Mouse (Mus musculus): ENCODE measurements around the gene Ttll4. TPM values are rescaled to one million over a fixed set of nuclear protein-coding genes. Genes with fewer than 3 reads are reported as not detected.

Gene Ttll4
- polyA plus RNA-seq, 1 experiment from 2014 or later, result 7.1 TPM

DNA sequence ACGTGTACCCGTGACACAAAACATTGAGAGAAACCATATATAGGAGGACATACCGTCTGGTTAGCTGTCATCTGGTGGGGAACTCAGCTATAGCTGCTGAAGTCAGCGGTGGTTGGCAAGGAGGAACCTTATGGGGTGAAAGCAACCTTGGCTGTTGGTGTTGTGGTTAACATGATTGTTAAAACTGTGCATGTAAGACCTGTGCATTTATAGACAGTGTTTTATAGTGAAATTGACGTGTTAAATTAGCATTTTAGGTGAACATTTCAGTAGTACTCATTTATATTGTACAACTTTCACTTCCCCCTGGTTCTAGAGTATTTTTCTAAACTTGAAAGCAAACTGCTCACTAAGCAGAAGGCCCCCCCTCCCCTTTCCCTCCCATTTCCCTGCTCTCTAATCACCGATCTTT lies 40.6 kb downstream of the Ttll4 start:
- Histone ChIP-seq H3K36me3 (ENCODE audit: control insufficient read depth, insufficient read depth, low read length) (peaks cover 3% of the 10 kb centered on the region; the same call in 1 of the 2 replicates), H3K27me3 (replicated peaks; ENCODE audit: control insufficient read depth, insufficient read depth, low read length) (no peaks in the 10 kb centered on the region), H3K4me2 (ENCODE audit: low read depth, low read length) (no peak overlapping the region), H3K4me3 (ENCODE audit: low read length) (no peak overlapping the region), H3K27ac (ENCODE audit: low read length) (no peak overlapping the region), H3K9ac (ENCODE audit: low read depth, low read length) (no peak overlapping the region), H3K9me3 (ENCODE audit: control insufficient read depth, low read length) (no peaks in the 10 kb centered on the region), H3K4me1 (ENCODE audit: control insufficient read depth, insufficient read depth, low read length) (no peaks in the 10 kb centered on the region)
- 88% methylated on average over 6 of the region's 6 CpGs for WGBS
- ATAC-seq, result no peak

DNA sequence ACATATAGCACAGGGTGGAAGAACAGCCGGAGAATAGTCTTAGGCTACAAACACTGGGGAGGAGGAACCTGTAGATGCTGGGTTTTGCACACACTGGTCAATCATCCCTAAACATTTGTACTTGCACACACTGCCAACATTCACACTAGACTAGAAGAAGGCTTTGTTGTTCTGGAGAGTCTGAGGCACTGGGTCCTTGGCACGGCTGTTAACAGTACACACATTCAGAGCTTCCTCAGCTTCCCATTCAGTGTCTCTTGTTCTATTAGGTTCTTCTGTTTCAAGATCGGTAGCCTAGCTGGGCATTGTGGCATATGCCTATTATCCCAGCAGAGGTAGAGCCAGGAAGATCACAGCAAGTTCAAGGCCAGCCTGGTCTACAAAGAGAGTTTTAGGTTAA lies 42.6 kb downstream of the Ttll4 start:
- H3K27ac ChIP-seq (ENCODE audit: low read length), result no peak overlapping the region
- H3K9ac ChIP-seq (ENCODE audit: low read depth, low read length), result no peak overlapping the region
- no peaks in the 10 kb centered on the region for H3K36me3 ChIP-seq (ENCODE audit: control insufficient read depth, insufficient read depth, low read length)
- no peaks in the 10 kb centered on the region for H3K4me1 ChIP-seq (ENCODE audit: control insufficient read depth, insufficient read depth, low read length)
- no peak for ATAC-seq
- no peaks in the 10 kb centered on the region for H3K27me3 ChIP-seq (replicated peaks; ENCODE audit: control insufficient read depth, insufficient read depth, low read length)
- H3K4me3 ChIP-seq (ENCODE audit: low read length), result no peak overlapping the region
- 85% methylated on average over 3 of the region's 3 CpGs for WGBS
- no peak overlapping the region for H3K4me2 ChIP-seq (ENCODE audit: low read depth, low read length)
- no peaks in the 10 kb centered on the region for H3K9me3 ChIP-seq (ENCODE audit: control insufficient read depth, low read length)

DNA sequence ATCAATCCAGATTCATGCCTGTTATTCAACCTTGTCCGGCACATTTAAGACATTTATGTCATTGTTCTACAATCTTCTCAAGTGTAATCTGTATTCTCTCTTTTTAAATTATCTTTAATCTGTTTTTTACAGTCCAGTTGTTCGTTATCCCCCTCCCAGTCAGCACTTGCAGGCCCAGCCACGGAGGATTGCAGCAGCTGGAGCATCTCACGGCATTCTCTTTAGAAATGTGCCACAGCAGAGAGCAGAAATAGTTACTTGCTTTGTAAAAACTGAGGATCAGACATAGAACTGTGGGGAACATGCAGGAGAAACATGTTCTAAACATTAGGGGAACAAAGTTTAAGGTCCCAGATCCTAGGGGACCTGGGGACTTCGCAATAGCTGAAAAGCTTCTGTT lies 43.5 kb downstream of the Ttll4 start:
- ATAC-seq, result no peak
- WGBS, result 48% methylated on average over 5 of the region's 5 CpGs

DNA sequence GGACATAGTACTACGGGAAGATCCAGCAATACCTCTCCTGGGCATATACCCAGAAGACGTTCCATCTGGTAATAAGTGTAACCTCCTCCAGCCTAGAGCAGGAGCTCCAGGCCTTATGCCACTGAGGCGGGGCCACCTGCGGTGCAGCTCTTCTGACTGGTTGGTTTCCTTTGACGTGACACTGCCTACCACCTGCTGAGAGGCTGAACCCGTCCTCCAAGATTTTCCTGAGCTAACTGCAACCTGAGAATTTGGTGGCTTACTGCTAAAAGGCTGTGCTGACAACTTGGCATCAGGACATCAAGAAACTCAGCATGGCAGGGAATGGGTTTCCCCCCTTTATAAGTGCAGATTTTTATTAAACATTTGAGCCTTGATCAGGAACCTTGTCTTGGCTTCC lies 48.0 kb downstream of the Ttll4 start:
- no peak for ATAC-seq
- peaks cover 9% of the 10 kb centered on the region for H3K4me1 ChIP-seq (ENCODE audit: control insufficient read depth, insufficient read depth, low read length)
- H3K9me3 ChIP-seq (ENCODE audit: control insufficient read depth, low read length), result no peaks in the 10 kb centered on the region
- no peaks in the 10 kb centered on the region for H3K36me3 ChIP-seq (ENCODE audit: control insufficient read depth, insufficient read depth, low read length)
- no peak overlapping the region for H3K9ac ChIP-seq (ENCODE audit: low read depth, low read length)
- H3K27ac ChIP-seq (ENCODE audit: low read length), result no peak overlapping the region
- 41% methylated on average over 6 of the region's 6 CpGs for WGBS
- no peak overlapping the region for H3K4me3 ChIP-seq (ENCODE audit: low read length)
- H3K27me3 ChIP-seq (replicated peaks; ENCODE audit: control insufficient read depth, insufficient read depth, low read length), result no peaks in the 10 kb centered on the region
- no peak overlapping the region for H3K4me2 ChIP-seq (ENCODE audit: low read depth, low read length)

More for the DNA sequence above, 43.5 kb downstream of the Ttll4 start:
- Histone ChIP-seq H3K4me2 (ENCODE audit: low read depth, low read length) (no peak overlapping the region), H3K9me3 (ENCODE audit: control insufficient read depth, low read length) (no peaks in the 10 kb centered on the region), H3K9ac (ENCODE audit: low read depth, low read length) (no peak overlapping the region), H3K36me3 (ENCODE audit: control insufficient read depth, insufficient read depth, low read length) (no peaks in the 10 kb centered on the region), H3K4me1 (ENCODE audit: control insufficient read depth, insufficient read depth, low read length) (no peaks in the 10 kb centered on the region), H3K27me3 (replicated peaks; ENCODE audit: control insufficient read depth, insufficient read depth, low read length) (no peaks in the 10 kb centered on the region), H3K27ac (ENCODE audit: low read length) (peak overlapping the region; percentile 18; the same call in 1 of the 2 replicates), H3K4me3 (ENCODE audit: low read length) (no peak overlapping the region)

DNA sequence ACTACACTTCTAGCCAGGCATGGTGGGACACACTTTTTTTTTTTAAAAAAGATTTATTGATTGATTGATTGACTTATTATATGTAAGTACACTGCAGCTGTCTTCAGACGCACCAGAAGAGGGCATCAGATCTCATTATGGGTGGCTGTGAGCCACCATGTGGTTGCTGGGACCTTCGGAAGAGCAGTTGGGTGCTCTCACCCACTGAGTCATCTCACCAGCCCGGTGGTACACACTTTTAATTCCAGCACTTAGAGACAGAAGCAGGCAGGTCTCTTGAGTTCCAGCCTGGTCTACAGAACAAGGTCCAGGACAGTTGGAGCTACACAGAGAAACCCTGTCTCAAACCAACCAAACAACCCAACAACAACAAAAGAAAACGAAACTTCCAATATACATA lies 50.5 kb downstream of the Ttll4 start:
- Histone ChIP-seq H3K4me2 (ENCODE audit: low read depth, low read length) (no peak overlapping the region), H3K27me3 (replicated peaks; ENCODE audit: control insufficient read depth, insufficient read depth, low read length) (no peaks in the 10 kb centered on the region), H3K27ac (ENCODE audit: low read length) (no peak overlapping the region), H3K9me3 (ENCODE audit: control insufficient read depth, low read length) (no peaks in the 10 kb centered on the region), H3K36me3 (ENCODE audit: control insufficient read depth, insufficient read depth, low read length) (no peaks in the 10 kb centered on the region), H3K4me1 (ENCODE audit: control insufficient read depth, insufficient read depth, low read length) (peaks cover 9% of the 10 kb centered on the region), H3K9ac (ENCODE audit: low read depth, low read length) (no peak overlapping the region), H3K4me3 (ENCODE audit: low read length) (no peak overlapping the region)
- 75% methylated on average over 4 of the region's 4 CpGs for WGBS
- ATAC-seq, result no peak

DNA sequence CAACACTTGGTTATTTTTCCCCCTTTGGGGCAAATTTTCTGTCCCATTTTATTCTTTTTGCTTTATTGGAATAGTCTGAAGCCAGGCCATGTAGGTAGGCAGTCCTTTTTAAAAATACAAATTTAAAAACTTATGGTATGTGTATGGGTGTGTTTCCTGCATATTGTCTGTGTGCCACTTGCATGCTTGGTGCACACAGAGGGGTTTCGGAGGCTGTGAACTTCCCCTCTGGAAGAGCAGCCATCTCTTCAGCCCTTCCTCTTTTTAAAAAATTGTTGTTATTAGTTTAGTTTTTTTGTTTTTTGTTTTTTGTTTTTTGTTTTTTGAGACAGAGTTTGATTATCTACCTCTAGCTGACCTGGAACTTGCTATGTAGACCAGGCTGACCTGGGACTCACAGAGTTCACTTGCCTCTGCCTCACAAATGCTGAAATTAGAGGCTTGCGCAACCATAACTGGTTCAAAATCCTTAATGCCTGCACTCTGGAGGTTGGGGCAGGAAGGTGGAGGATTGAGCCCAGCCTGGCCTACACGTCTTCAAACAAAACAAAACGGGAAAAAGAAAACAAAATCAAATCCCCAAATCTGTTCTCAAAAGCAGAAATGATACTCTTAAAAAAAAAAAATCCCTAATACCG lies 51.0 kb downstream of the Ttll4 start:
- Histone ChIP-seq H3K9ac (ENCODE audit: low read depth, low read length) (peak overlapping the region; percentile 80), H3K4me1 (ENCODE audit: control insufficient read depth, insufficient read depth, low read length) (peaks cover 9% of the 10 kb centered on the region), H3K9me3 (ENCODE audit: control insufficient read depth, low read length) (no peaks in the 10 kb centered on the region), H3K27me3 (replicated peaks; ENCODE audit: control insufficient read depth, insufficient read depth, low read length) (no peaks in the 10 kb centered on the region), H3K27ac (ENCODE audit: low read length) (peak overlapping the region; percentile 36; the same call in 1 of the 2 replicates), H3K4me2 (ENCODE audit: low read depth, low read length) (peak overlapping the region; percentile 99), H3K36me3 (ENCODE audit: control insufficient read depth, insufficient read depth, low read length) (no peaks in the 10 kb centered on the region), H3K4me3 (ENCODE audit: low read length) (peak overlapping the region; percentile 65)
- 41% methylated on average over 5 of the region's 5 CpGs for WGBS
- peak; percentile 57 for ATAC-seq

DNA sequence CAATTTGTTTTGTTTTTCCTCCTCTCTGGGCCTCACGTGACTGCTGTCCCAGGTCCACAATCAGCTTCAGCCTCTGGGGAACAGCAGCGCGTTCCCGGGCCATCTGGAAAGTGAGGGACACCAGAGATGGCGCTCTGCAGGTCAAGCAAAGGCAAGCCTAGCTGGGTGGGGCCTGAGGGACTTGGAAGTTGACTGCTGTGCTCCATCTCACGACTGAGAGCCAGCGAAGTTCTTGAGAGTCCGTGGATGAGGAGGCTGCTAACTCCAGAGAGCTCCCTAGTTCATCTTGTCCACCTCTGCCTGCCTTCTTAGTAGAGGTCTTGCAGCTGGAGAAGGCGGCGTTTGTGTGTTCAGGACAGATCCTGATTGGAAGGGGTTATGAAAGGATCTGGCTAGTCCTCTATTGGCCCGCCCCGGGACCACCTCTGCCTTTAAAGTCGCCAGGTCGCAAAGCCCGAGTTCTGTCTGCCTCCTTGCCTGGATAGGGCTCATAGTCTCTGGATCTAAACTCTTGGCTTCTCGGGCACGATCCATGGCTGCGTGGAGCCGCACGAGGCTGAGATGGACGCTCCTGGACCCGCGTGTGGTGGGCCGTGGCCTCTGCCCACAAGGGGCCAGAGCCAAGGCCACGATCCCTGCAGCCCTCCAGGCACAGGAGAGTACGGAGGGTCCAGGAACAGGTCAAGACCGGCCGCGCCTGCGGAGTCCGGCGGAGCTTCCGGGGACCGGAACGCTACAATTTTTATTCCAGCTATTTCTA lies 51.7 kb downstream of the Ttll4 start, which contains the start of gene Cyp27a1:
Gene Cyp27a1 (plus strand): TSS at position 476 of the 760 bp plus-strand sequence.
- H3K4me3 ChIP-seq (ENCODE audit: low read length), result peak within 1 kb of the TSS; percentile 65
- peaks cover 9% of the 10 kb centered on the region for H3K4me1 ChIP-seq (ENCODE audit: control insufficient read depth, insufficient read depth, low read length)
- no peaks in the 10 kb centered on the region for H3K27me3 ChIP-seq (replicated peaks; ENCODE audit: control insufficient read depth, insufficient read depth, low read length)
- no peaks in the 10 kb centered on the region for H3K36me3 ChIP-seq (ENCODE audit: control insufficient read depth, insufficient read depth, low read length)
- peak within 1 kb of the TSS; percentile 99 for H3K4me2 ChIP-seq (ENCODE audit: low read depth, low read length)
- peak within 1 kb of the TSS; percentile 80 for H3K9ac ChIP-seq (ENCODE audit: low read depth, low read length)
- H3K27ac ChIP-seq (ENCODE audit: low read length), result peak within 1 kb of the TSS; percentile 36; the same call in 1 of the 2 replicates
- WGBS, result 2% methylated on average over 35 of the region's 35 CpGs
- H3K9me3 ChIP-seq (ENCODE audit: control insufficient read depth, low read length), result no peaks in the 10 kb centered on the region
- peak; percentile 78 for ATAC-seq

DNA sequence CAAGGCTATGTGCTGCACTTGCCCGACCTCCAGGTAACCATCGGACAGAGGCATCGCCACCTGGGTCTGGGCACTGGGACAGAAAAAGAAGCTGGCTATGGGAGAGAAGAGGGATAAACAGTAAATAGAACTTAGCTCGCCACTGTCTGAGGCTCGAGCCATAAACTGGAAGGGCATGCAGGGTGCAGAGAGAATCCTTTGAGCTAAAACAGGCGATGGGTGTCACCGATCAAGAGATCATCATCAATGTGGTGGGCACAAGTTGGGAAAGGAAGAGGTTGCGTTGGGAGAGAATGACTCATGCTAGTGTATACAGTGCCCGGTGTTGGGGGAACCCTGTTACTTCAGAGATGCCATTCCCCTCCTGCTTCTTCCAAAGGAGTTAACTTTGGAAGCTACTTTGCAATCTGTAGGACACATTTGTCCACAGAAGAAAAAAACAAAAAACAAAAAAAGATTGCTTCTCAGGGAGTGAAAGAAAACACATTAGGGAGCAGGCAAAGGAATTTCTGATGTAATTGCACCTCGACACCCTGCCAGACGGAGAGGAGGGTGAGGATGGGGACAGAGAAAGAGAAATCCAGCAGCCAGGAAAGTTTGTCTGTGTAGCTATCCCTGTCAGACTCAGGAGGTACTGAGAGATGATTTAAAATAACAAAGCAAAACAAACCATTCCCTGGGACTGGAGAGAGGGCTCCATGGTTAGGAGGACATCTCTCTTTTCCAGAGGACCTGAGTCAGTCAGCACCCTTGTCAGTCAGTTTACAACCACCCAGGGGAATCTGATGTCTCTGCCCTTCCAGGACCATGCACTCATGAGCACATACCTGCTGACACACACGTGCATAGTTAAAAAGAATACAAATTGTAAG lies 52.5 kb downstream of the Ttll4 start:
- H3K9me3 ChIP-seq (ENCODE audit: control insufficient read depth, low read length), result no peaks in the 10 kb centered on the region
- WGBS, result 23% methylated on average over 12 of the region's 12 CpGs
- H3K4me2 ChIP-seq (ENCODE audit: low read depth, low read length), result peak overlapping the region; percentile 99
- no peaks in the 10 kb centered on the region for H3K36me3 ChIP-seq (ENCODE audit: control insufficient read depth, insufficient read depth, low read length)
- H3K4me3 ChIP-seq (ENCODE audit: low read length), result peak overlapping the region; percentile 65
- peaks cover 9% of the 10 kb centered on the region for H3K4me1 ChIP-seq (ENCODE audit: control insufficient read depth, insufficient read depth, low read length)
- no peak overlapping the region for H3K27ac ChIP-seq (ENCODE audit: low read length)
- H3K9ac ChIP-seq (ENCODE audit: low read depth, low read length), result peak overlapping the region; percentile 80
- peak; percentile 21; the same call in 1 of the 2 replicates for ATAC-seq
- no peaks in the 10 kb centered on the region for H3K27me3 ChIP-seq (replicated peaks; ENCODE audit: control insufficient read depth, insufficient read depth, low read length)

DNA sequence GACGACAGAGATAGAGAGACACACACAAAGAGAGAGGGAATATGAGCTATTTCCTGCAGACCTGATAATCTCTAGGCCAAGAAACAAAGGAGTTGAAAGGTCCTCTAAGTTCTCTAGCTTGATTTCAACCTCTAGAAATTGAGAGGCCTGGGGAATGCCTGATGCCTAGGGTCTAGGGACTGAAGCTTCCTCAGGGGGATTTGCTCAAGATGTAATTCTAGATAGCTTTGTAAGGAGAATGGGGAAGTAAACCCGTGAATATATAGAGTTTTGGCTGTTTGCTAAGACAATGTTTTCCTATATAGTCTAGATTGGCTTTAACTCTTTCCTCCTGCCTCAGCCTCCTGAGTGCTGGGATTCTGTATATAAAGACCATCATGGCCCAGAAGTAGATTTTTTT lies 53.4 kb downstream of the Ttll4 start:
- no peaks in the 10 kb centered on the region for H3K36me3 ChIP-seq (ENCODE audit: control insufficient read depth, insufficient read depth, low read length)
- no peak overlapping the region for H3K9ac ChIP-seq (ENCODE audit: low read depth, low read length)
- H3K27me3 ChIP-seq (replicated peaks; ENCODE audit: control insufficient read depth, insufficient read depth, low read length), result no peaks in the 10 kb centered on the region
- H3K27ac ChIP-seq (ENCODE audit: low read length), result no peak overlapping the region
- H3K4me2 ChIP-seq (ENCODE audit: low read depth, low read length), result no peak overlapping the region
- ATAC-seq, result no peak
- H3K4me1 ChIP-seq (ENCODE audit: control insufficient read depth, insufficient read depth, low read length), result peaks cover 9% of the 10 kb centered on the region
- WGBS, result 43% methylated on average over 2 of the region's 2 CpGs
- H3K9me3 ChIP-seq (ENCODE audit: control insufficient read depth, low read length), result no peaks in the 10 kb centered on the region
- no peak overlapping the region for H3K4me3 ChIP-seq (ENCODE audit: low read length)
